Mouse (Mus musculus): ENCODE data around the gene Rgl3. TPM values are rescaled to one million over a fixed set of nuclear protein-coding genes. Genes with fewer than 3 reads are reported as not detected.

Gene Rgl3
- polyA plus RNA-seq, 1 experiment from 2014 or later, result 2.1 TPM

GRCm38 (mm10) chr9:21923490-21924098, 65.7 kb downstream of the Rgl3 start:
- Histone ChIP-seq H3K4me2 (ENCODE audit: low read length) (no peak overlapping the region), H3K27ac (ENCODE audit: low read depth, low read length) (no peak overlapping the region), H3K4me3 (ENCODE audit: low read length) (no peak overlapping the region), H3K9ac (ENCODE audit: low read depth, low read length) (no peak overlapping the region), H3K4me1 (ENCODE audit: control insufficient read depth, insufficient read depth, low read depth, low read length) (peaks cover 9% of the 10 kb centered on the region), H3K36me3 (ENCODE audit: control insufficient read depth, insufficient read depth, low read length) (no peaks in the 10 kb centered on the region), H3K27me3 (replicated peaks; ENCODE audit: control insufficient read depth, insufficient read depth, low read length) (no peaks in the 10 kb centered on the region), H3K9me3 (ENCODE audit: control insufficient read depth, low read length) (no peaks in the 10 kb centered on the region)
- ATAC-seq, result no peak
- WGBS, result 79% methylated on average over 3 of the region's 3 CpGs

GRCm38 (mm10) chr9:21923036-21923435, 66.2 kb downstream of the Rgl3 start:
- Histone ChIP-seq H3K27ac (ENCODE audit: low read depth, low read length) (no peak overlapping the region), H3K9me3 (ENCODE audit: control insufficient read depth, low read length) (no peaks in the 10 kb centered on the region), H3K4me2 (ENCODE audit: low read length) (no peak overlapping the region), H3K4me1 (ENCODE audit: control insufficient read depth, insufficient read depth, low read depth, low read length) (peaks cover 9% of the 10 kb centered on the region), H3K36me3 (ENCODE audit: control insufficient read depth, insufficient read depth, low read length) (no peaks in the 10 kb centered on the region), H3K4me3 (ENCODE audit: low read length) (no peak overlapping the region), H3K27me3 (replicated peaks; ENCODE audit: control insufficient read depth, insufficient read depth, low read length) (no peaks in the 10 kb centered on the region), H3K9ac (ENCODE audit: low read depth, low read length) (no peak overlapping the region)
- ATAC-seq, result no peak
- WGBS, result 95% methylated on average over 4 of the region's 4 CpGs

Other genes starting within 250 kb of the Rgl3 start
- 21.2 and 26.0 TPM in 2 replicates for gene Spc24, start 229.1 kb downstream of the Rgl3 start, polyA plus RNA-seq (2015; fragmentation: Nextera tagmentation; extraction: Ambion mirVana)
- 3.9 and 4.7 TPM in 2 replicates for gene Kank2, start 190.7 kb downstream of the Rgl3 start, polyA plus RNA-seq (2015; fragmentation: Nextera tagmentation; extraction: Ambion mirVana)
- gene Angptl8, start 153.9 kb downstream of the Rgl3 start, polyA plus RNA-seq (2015; fragmentation: Nextera tagmentation; extraction: Ambion mirVana), result 0.25 and 0.66 TPM in 2 replicates
- 16.0 and 17.3 TPM in 2 replicates for gene Dock6, start 136.8 kb downstream of the Rgl3 start, polyA plus RNA-seq (2015; fragmentation: Nextera tagmentation; extraction: Ambion mirVana)
- gene Rab3d, start 71.3 kb downstream of the Rgl3 start, polyA plus RNA-seq (2015; fragmentation: Nextera tagmentation; extraction: Ambion mirVana), result 23.6 and 24.3 TPM in 2 replicates
- 9.7 and 9.8 TPM in 2 replicates for gene Ccdc159, start 62.0 kb downstream of the Rgl3 start, polyA plus RNA-seq (2015; fragmentation: Nextera tagmentation; extraction: Ambion mirVana)
- 56.5 and 61.0 TPM in 2 replicates for gene Tmem205, start 61.9 kb downstream of the Rgl3 start, polyA plus RNA-seq (2015; fragmentation: Nextera tagmentation; extraction: Ambion mirVana)
- 106 and 115 TPM in 2 replicates for gene Plppr2, start 52.4 kb downstream of the Rgl3 start, polyA plus RNA-seq (2015; fragmentation: Nextera tagmentation; extraction: Ambion mirVana)
- 8.1 and 8.7 TPM in 2 replicates for gene Swsap1, start 33.7 kb downstream of the Rgl3 start, polyA plus RNA-seq (2015; fragmentation: Nextera tagmentation; extraction: Ambion mirVana)
- 1.2 and 1.4 TPM in 2 replicates for gene Epor, start 25.9 kb downstream of the Rgl3 start, polyA plus RNA-seq (2015; fragmentation: Nextera tagmentation; extraction: Ambion mirVana)
- 5.9 and 6.4 TPM in 2 replicates for gene Ccdc151, start 13.2 kb upstream of the Rgl3 start, polyA plus RNA-seq (2015; fragmentation: Nextera tagmentation; extraction: Ambion mirVana)
- gene Prkcsh, start 13.4 kb upstream of the Rgl3 start, polyA plus RNA-seq (2015; fragmentation: Nextera tagmentation; extraction: Ambion mirVana), result 93.7 and 97.3 TPM in 2 replicates
- gene Elavl3, start 62.6 kb upstream of the Rgl3 start, polyA plus RNA-seq (2015; fragmentation: Nextera tagmentation; extraction: Ambion mirVana), result 77.8 and 80.4 TPM in 2 replicates
- not detected in 2 replicates for gene Gm49318, start 81.8 kb upstream of the Rgl3 start, polyA plus RNA-seq (2015; fragmentation: Nextera tagmentation; extraction: Ambion mirVana)
- 16.6 and 16.7 TPM in 2 replicates for gene Zfp653, start 81.9 kb upstream of the Rgl3 start, polyA plus RNA-seq (2015; fragmentation: Nextera tagmentation; extraction: Ambion mirVana)
- gene Ecsit, start 96.0 kb upstream of the Rgl3 start, polyA plus RNA-seq (2015; fragmentation: Nextera tagmentation; extraction: Ambion mirVana), result 60.9 and 62.3 TPM in 2 replicates
- 0.93 and 1.4 TPM in 2 replicates for gene Cnn1, start 109.8 kb upstream of the Rgl3 start, polyA plus RNA-seq (2015; fragmentation: Nextera tagmentation; extraction: Ambion mirVana)
- gene Elof1, start 127.7 kb upstream of the Rgl3 start, polyA plus RNA-seq (2015; fragmentation: Nextera tagmentation; extraction: Ambion mirVana), result 192 TPM in 2 replicates
- 0.49 and 1.5 TPM in 2 replicates for gene Acp5, start 146.3 kb upstream of the Rgl3 start, polyA plus RNA-seq (2015; fragmentation: Nextera tagmentation; extraction: Ambion mirVana)
- gene Pigyl, start 167.4 kb upstream of the Rgl3 start, polyA plus RNA-seq (2015; fragmentation: Nextera tagmentation; extraction: Ambion mirVana), result 89.8 and 97.6 TPM in 2 replicates
- 0.79 and 1.1 TPM in 2 replicates for gene Zfp872, start 198.6 kb upstream of the Rgl3 start, polyA plus RNA-seq (2015; fragmentation: Nextera tagmentation; extraction: Ambion mirVana)
- 9.3 and 10.2 TPM in 2 replicates for gene Zfp809, start 236.3 kb upstream of the Rgl3 start, polyA plus RNA-seq (2015; fragmentation: Nextera tagmentation; extraction: Ambion mirVana)

All from hindbrain, embryonic 16.5 days (tissue).